Mouse (Mus musculus): ENCODE results near the gene Tssk2. TPM values are rescaled to one million over a fixed set of nuclear protein-coding genes. Genes with fewer than 3 reads are reported as not detected.

The Tssk2 gene
- polyA plus RNA-seq, 1 experiment from 2014 or later = not detected

GRCm38 (mm10) chr16:17914307-17915249 is 16.1 kb downstream of the Tssk2 start, which contains the start of gene Gsc2:
Gene Gsc2 (minus strand): TSS chr16:17915059.
- peak within 1 kb of the TSS; percentile 53 for H3K4me2 ChIP-seq
- H3K9me3 ChIP-seq = no peaks in the 10 kb centered on the region
- H3K9ac ChIP-seq = peak within 1 kb of the TSS; percentile 12; the same call in 1 of the 2 replicates
- H3K27ac ChIP-seq = no peak within 1 kb of the TSS
- WGBS = under 1% methylated on average over 106 of the region's 106 CpGs
- H3K27me3 ChIP-seq (replicated peaks) = peaks cover 67% of the 10 kb centered on the region
- H3K36me3 ChIP-seq (replicated peaks) = no peaks in the 10 kb centered on the region
- ATAC-seq (replicated peaks) = no peak
- H3K4me3 ChIP-seq = peak within 1 kb of the TSS; percentile 33
- peaks cover 24% of the 10 kb centered on the region for H3K4me1 ChIP-seq

GRCm38 (mm10) chr16:17920586-17920985 is 22.1 kb downstream of the Tssk2 start:
- Histone ChIP-seq H3K9me3 (no peaks in the 10 kb centered on the region), H3K27me3 (replicated peaks) (peaks cover 28% of the 10 kb centered on the region), H3K4me2 (peak overlapping the region; percentile 97), H3K4me1 (peaks cover 28% of the 10 kb centered on the region), H3K4me3 (0 out of 2 replicates have a peak overlapping the region, but pooled peaks have one; percentile 2), H3K36me3 (replicated peaks) (no peaks in the 10 kb centered on the region), H3K27ac (peak overlapping the region; percentile 89; the same call in 1 of the 2 replicates), H3K9ac (peak overlapping the region; percentile 28; the same call in 1 of the 2 replicates)
- no peak for ATAC-seq (replicated peaks)
- 2% methylated on average over 20 of the region's 20 CpGs for WGBS

GRCm38 (mm10) chr16:17921325-17922162 is 23.1 kb downstream of the Tssk2 start:
- peak; percentile 94 for ATAC-seq (replicated peaks)

GRCm38 (mm10) chr16:17922163-17922538 is 23.7 kb downstream of the Tssk2 start:
- ATAC-seq (replicated peaks) = peak; percentile 24
- H3K4me3 ChIP-seq = peak overlapping the region; percentile 84
- no peaks in the 10 kb centered on the region; the same call in 1 of the 2 replicates for H3K36me3 ChIP-seq (replicated peaks)
- H3K27ac ChIP-seq = peak overlapping the region; percentile 89
- H3K4me2 ChIP-seq = peak overlapping the region; percentile 97
- H3K9ac ChIP-seq = peak overlapping the region; percentile 97
- H3K4me1 ChIP-seq = peaks cover 43% of the 10 kb centered on the region
- H3K9me3 ChIP-seq = no peaks in the 10 kb centered on the region
- 1% methylated on average over 14 of the region's 14 CpGs for WGBS
- peaks cover 12% of the 10 kb centered on the region for H3K27me3 ChIP-seq (replicated peaks)

More at GRCm38 (mm10) chr16:17921325-17922162, 23.1 kb downstream of the Tssk2 start:
- under 1% methylated on average over 47 of the region's 47 CpGs for WGBS
- peaks cover 37% of the 10 kb centered on the region for H3K4me1 ChIP-seq
- peak overlapping the region; percentile 84 for H3K4me3 ChIP-seq
- peak overlapping the region; percentile 97 for H3K9ac ChIP-seq
- peak overlapping the region; percentile 97 for H3K4me2 ChIP-seq
- peaks cover 19% of the 10 kb centered on the region for H3K27me3 ChIP-seq (replicated peaks)
- H3K27ac ChIP-seq = peak overlapping the region; percentile 89
- no peaks in the 10 kb centered on the region for H3K9me3 ChIP-seq
- no peaks in the 10 kb centered on the region; the same call in 1 of the 2 replicates for H3K36me3 ChIP-seq (replicated peaks)

GRCm38 (mm10) chr16:17927351-17928082 is 29.1 kb downstream of the Tssk2 start:
- Histone ChIP-seq H3K4me2 (peak overlapping the region; percentile 91), H3K4me3 (peak overlapping the region; percentile 85), H3K27ac (peak overlapping the region; percentile 92), H3K9me3 (no peaks in the 10 kb centered on the region), H3K36me3 (replicated peaks) (no peaks in the 10 kb centered on the region; the same call in 1 of the 2 replicates), H3K4me1 (peaks cover 37% of the 10 kb centered on the region), H3K9ac (peak overlapping the region; percentile 84), H3K27me3 (replicated peaks) (no peaks in the 10 kb centered on the region)
- ATAC-seq (replicated peaks) = peak; percentile 35
- WGBS = under 1% methylated on average over 65 of the region's 72 CpGs

- peak; percentile 89 for ATAC-seq (replicated peaks)
- H3K27ac ChIP-seq = peak within 1 kb of the TSS; percentile 92
- peak within 1 kb of the TSS; percentile 84 for H3K9ac ChIP-seq
- no peaks in the 10 kb centered on the region for H3K9me3 ChIP-seq
- under 1% methylated on average over 47 of the region's 47 CpGs for WGBS
- H3K4me1 ChIP-seq = peaks cover 31% of the 10 kb centered on the region
- H3K4me2 ChIP-seq = peak within 1 kb of the TSS; percentile 91
- no peaks in the 10 kb centered on the region; the same call in 1 of the 2 replicates for H3K36me3 ChIP-seq (replicated peaks)
- H3K4me3 ChIP-seq = peak within 1 kb of the TSS; percentile 85
- no peaks in the 10 kb centered on the region for H3K27me3 ChIP-seq (replicated peaks)
Observed at GRCm38 (mm10) chr16:17928087-17928580, 29.7 kb downstream of the Tssk2 start, which contains the start of gene Slc25a1. Gene Slc25a1 (minus strand): TSS chr16:17928219.

- ATAC-seq (replicated peaks) = peak; percentile 65
- H3K9ac ChIP-seq = peak overlapping the region; percentile 84
- peaks cover 26% of the 10 kb centered on the region for H3K4me1 ChIP-seq
- peak overlapping the region; percentile 85 for H3K4me3 ChIP-seq
- H3K36me3 ChIP-seq (replicated peaks) = no peaks in the 10 kb centered on the region; the same call in 1 of the 2 replicates
- no peaks in the 10 kb centered on the region for H3K9me3 ChIP-seq
- no peaks in the 10 kb centered on the region for H3K27me3 ChIP-seq (replicated peaks)
- peak overlapping the region; percentile 91 for H3K4me2 ChIP-seq
- under 1% methylated on average over 9 of the region's 9 CpGs for WGBS
- peak overlapping the region; percentile 92 for H3K27ac ChIP-seq
Observed at GRCm38 (mm10) chr16:17928627-17929104, 30.2 kb downstream of the Tssk2 start.

GRCm38 (mm10) chr16:17929211-17929610 is 30.8 kb downstream of the Tssk2 start:
- Histone ChIP-seq H3K9ac (no peak overlapping the region), H3K36me3 (replicated peaks) (no peaks in the 10 kb centered on the region; the same call in 1 of the 2 replicates), H3K9me3 (no peaks in the 10 kb centered on the region), H3K27ac (peak overlapping the region; percentile 92), H3K4me3 (peak overlapping the region; percentile 85; the same call in 1 of the 2 replicates), H3K27me3 (replicated peaks) (no peaks in the 10 kb centered on the region), H3K4me1 (peaks cover 25% of the 10 kb centered on the region), H3K4me2 (peak overlapping the region; percentile 91)
- ATAC-seq (replicated peaks) = peak; percentile 4
- WGBS = 6% methylated on average over 2 of the region's 2 CpGs

GRCm38 (mm10) chr16:17929631-17930030 is 31.2 kb downstream of the Tssk2 start:
- ATAC-seq (replicated peaks) = no peak
- Histone ChIP-seq H3K27me3 (replicated peaks) (no peaks in the 10 kb centered on the region), H3K4me3 (no peak overlapping the region), H3K4me2 (no peak overlapping the region), H3K36me3 (replicated peaks) (no peaks in the 10 kb centered on the region; the same call in 1 of the 2 replicates), H3K9me3 (no peaks in the 10 kb centered on the region), H3K9ac (no peak overlapping the region), H3K27ac (no peak overlapping the region), H3K4me1 (peaks cover 25% of the 10 kb centered on the region)
- 37% methylated on average over 2 of the region's 2 CpGs for WGBS

GRCm38 (mm10) chr16:17931906-17932460 is 33.5 kb downstream of the Tssk2 start:
- 75% methylated on average over 5 of the region's 5 CpGs for WGBS
- Histone ChIP-seq H3K4me2 (no peak overlapping the region), H3K4me1 (peaks cover 11% of the 10 kb centered on the region), H3K4me3 (no peak overlapping the region), H3K27me3 (replicated peaks) (0 out of 2 replicates have a peak, but pooled peaks cover 3% of the 10 kb centered on the region), H3K9ac (no peak overlapping the region), H3K27ac (no peak overlapping the region), H3K9me3 (no peaks in the 10 kb centered on the region), H3K36me3 (replicated peaks) (no peaks in the 10 kb centered on the region)
- ATAC-seq (replicated peaks) = no peak

Measured in midbrain, embryonic 15.5 days (tissue).